Mouse (Mus musculus) heart, adult 18-20 months (tissue): Measurements from ENCODE around the gene Itsn1. TPM values are rescaled to one million over a fixed set of nuclear protein-coding genes. Genes with fewer than 3 reads are reported as not detected.

Experiments
- DNase-seq, 2 experiments: peaks; one replicate each; pipeline ENCODE4 v3.0.0; 2021 to 2022; ENCODE audit warnings: mixed read lengths in 1 of 2
- long read RNA-seq, 2 experiments: library from polyadenylated mRNA; stranded (forward); transcript quantifications; one replicate each; pipeline ENCODE4 v2.0.0; 2021
- total RNA-seq, 2 experiments: library from RNA; stranded (reverse); gene quantifications; 2 replicates each; pipeline ENCODE4 v1.2.3; 2021

Gene Itsn1
- 10 to 100 TPM; 50.2 to 53.6 TPM for total RNA-seq
- long read RNA-seq, experiment 1, full-length matches to known transcripts, result 9 of 26 reads
- long read RNA-seq, experiment 1, partial matches to known transcripts, result 8 of 26 reads
- long read RNA-seq, experiment 1, other reads (novel, unspliced or antisense), result 9 of 26 reads
- long read RNA-seq, experiment 2, full-length matches to known transcripts, result 5 of 12 reads
- long read RNA-seq, experiment 2, partial matches to known transcripts, result 2 of 12 reads
- long read RNA-seq, experiment 2, other reads (novel, unspliced or antisense), result 5 of 12 reads

GRCm38 (mm10) chr16:91729066-91729482 lies at the start of gene Itsn1:
Gene Itsn1, plus strand, starts transcription at chr16:91729281.
- DNase-seq, result peak; percentile 98 to 99

GRCm38 (mm10) chr16:91680656-91681055 lies 48.4 kb upstream of the Itsn1 start:
- no peak for DNase-seq

DNA sequence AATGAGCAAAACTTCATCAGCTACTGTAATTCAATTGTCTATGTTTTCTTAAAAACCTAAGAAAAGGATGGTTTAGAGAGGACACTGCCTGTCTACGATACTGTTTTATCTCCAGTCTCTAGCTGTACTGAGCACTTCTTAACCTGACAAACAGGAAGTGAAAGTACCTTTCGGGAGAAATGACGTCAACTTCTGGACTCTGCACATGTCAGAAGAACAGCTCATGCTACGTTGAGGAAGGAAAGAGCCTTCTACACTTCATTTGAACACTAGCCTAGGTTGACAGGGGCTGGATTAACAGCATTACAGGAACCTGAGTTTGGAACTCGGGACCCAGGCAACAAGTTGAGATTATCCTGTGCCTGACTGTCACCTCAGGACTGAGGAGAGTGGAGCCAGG lies 43.6 kb upstream of the Itsn1 start:
- peak in 1 of 2 experiments; percentile 31 for DNase-seq

DNA sequence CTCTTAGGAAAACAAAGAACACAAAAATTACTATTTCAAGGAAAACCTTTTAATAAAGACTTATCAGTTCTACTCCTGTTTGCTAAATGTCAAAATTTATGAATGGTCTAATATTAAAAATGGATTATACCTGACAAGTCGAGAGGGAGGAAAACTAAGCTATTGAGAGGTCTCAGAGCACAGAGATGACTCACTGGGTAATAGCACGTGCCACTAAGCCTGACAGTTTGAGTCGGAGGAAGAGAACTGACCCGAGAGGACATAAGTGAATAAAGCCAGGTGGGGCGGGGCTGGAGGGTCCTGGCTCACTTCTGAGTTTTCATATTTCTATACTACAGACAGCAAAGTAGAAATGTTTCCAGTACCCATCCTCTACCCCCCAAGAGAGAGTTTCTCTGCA lies 42.7 kb upstream of the Itsn1 start:
- no peak for DNase-seq

DNA sequence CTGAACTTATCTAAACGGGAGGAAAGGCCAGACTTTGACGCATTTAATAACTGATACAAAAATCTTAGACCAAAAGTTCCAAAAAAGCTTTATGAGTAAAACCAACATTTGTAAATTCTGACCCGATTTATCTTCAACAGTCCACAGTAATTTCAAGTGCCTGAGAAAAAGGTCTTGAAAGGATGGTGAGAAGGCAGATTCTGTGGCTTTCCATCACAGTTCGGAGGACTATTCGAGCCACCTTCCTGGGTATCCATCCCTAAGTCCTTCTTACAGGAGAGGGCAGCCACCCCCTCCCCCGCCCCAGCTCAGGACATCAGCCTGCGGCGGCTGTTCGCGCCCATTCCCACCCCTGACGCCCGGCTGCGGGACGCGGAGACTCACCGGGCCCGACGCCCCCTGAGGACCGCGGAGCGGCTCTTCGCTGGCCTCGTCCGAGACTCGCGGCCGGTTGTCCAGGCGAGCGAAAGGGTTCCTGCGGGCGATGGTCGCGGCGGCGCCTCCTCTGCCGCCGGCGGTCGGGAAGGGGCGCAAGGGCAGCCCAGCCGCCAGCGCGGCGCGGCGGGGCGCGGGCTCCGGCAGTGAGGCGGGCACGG lies 41.0 kb upstream of the Itsn1 start:
- no peak for DNase-seq

GRCm38 (mm10) chr16:91688619-91689334 lies 40.3 kb upstream of the Itsn1 start, which contains the start of gene Donson:
Gene Donson, minus strand, starts transcription at chr16:91688770.
- peak; percentile 94 to 96 for DNase-seq

DNA sequence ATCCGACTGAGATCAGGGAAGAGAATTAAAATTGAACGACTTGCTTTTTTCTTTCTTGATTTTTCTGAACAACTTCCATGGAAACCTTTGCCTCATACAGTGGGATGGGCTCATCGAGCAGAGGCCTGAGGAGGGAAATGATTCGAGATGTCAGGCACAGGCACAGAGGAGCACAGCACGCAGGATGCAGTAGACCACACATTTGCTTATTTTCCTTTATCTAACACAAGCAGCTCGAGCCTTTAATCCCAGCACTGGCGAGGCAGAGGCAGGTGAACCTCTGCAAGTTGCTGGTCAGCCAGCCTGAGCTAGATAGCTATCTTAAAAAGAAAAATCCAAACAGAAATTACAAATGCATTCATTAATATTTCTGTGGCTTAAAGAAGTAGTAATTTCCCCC lies 39.3 kb upstream of the Itsn1 start:
- DNase-seq, result no peak

DNA sequence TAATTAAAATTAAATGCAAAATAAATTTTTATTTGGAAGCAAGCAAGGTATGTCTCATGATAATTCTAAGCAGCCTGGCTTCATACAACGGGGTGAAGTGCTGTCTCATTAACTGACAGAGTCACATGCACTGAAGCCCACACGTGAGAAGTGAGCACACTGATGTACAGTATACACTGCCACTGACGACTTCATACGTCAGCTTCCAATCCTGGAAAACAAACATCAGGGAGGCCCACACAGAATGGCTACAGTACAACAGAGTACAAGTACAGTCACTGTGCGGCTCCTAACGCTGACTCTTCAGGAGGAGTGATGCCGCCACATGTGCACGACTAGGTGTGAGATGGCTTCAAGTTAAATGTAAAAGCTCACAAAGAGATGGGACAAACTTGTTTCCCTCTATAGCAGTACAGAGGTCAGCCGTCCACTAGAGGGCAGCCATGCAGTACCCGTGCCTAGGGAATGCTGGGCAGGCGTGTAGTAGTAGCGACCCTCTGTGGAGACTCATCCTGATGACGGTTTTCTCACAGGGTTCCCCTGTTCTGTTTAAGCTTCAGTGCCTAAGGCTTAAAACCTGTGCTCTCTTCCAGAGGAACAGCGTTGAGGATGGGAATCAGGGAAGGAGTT lies 34.5 kb upstream of the Itsn1 start:
- peak; percentile 71 to 88 for DNase-seq

DNA sequence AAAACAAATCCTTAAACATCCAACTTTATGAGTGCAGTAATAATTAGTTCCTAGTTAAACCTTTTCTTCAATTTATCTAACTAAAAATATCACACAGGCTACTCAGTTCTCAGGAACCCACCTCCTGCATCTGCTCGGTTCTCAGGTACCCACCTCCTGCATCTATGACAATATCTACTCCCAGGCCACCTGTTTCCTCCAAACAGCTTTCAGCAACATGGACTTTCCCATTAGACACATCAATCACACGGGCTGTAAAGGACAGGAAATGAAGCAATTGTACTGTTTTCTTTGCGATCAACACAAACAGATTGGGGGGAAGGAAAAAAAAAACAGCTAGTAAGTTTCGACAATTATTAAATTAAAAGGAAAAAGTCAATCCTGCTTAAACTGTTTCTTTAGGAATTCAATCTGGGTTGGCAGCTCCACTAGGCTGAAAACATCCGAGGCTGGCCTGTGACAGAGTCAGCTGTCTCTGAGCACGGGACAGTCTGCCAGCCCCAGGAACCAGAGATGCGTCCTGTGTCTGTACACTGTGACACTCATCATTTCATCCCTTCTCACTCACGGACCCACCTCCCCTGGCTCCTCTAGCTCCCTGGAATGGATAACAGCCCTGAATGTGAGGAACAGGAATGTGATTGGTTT lies 33.8 kb upstream of the Itsn1 start:
- no peak for DNase-seq

- DNase-seq, result no peak
These were observed 30.1 kb upstream of the Itsn1 start for GRCm38 (mm10) chr16:91698995-91699394.

DNA sequence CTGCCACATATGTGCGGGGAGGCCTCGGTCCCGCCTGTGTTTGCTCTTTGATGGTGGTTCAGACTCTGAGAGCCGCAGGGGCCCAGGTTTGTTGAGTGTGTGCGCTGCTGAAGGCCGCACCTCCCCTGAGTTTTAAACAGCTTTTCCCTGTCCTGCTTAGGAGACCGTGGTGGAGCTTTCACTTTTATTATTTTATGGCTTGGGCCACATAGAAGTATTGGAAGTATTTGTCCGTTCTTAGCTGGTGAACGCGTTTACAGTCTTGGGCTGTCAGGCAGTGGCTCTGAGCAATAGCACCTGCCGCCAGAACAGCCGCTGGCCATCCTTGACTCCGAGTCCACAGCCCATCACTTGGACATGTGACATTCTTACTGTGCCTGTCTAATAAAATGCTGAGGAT lies 27.2 kb upstream of the Itsn1 start:
- DNase-seq, result no peak

- no peak for DNase-seq
These were observed 26.3 kb upstream of the Itsn1 start for GRCm38 (mm10) chr16:91702771-91703188.

- DNase-seq, result no peak
These were observed 24.3 kb upstream of the Itsn1 start for GRCm38 (mm10) chr16:91704603-91705340.

GRCm38 (mm10) chr16:91710241-91710640 lies 18.8 kb upstream of the Itsn1 start:
- DNase-seq, result no peak

DNA sequence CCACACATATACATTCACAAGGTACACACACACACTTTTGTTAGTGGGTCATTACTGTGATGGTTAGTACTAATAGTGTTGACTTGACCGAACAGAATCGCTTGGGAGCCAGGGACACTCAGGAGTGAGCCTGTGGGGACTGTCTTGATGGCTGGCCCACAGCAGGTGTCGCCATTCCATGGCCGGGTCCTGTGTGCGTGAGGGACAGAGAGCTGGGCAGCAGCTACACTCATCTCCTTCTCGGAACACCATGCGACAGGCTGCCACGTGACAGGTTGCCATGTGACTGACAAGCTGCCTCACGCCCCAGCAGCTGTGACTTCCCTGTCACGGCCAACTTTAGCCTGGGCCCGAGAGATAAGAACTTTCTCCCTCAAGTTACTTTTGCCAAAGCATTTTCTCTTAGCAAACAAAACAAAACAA lies 12.1 kb upstream of the Itsn1 start:
- DNase-seq, result peak; percentile 76 to 79

DNA sequence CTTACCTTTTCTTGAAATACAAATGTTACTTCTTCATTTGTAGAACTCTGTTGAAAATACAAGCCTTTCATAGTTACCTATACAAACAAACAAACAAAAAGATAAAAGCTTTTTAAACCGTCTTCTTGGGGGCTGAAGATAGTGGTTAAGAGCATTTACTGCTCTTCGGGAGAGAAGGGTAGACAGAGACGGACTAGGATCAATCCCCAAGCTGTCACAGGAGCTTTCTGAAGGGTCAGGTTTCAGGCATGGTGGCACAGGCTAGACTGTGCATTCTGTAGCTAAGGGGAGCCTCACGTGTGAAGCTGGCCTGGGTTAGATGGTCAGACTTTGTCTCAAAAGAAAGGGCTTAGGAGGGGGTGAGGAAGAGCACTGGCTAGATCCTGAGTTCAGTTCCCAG lies 11.7 kb upstream of the Itsn1 start:
- no peak for DNase-seq

GRCm38 (mm10) chr16:91724247-91724646 lies 4.8 kb upstream of the Itsn1 start:
- DNase-seq, result peak; percentile 66 to 80

DNA sequence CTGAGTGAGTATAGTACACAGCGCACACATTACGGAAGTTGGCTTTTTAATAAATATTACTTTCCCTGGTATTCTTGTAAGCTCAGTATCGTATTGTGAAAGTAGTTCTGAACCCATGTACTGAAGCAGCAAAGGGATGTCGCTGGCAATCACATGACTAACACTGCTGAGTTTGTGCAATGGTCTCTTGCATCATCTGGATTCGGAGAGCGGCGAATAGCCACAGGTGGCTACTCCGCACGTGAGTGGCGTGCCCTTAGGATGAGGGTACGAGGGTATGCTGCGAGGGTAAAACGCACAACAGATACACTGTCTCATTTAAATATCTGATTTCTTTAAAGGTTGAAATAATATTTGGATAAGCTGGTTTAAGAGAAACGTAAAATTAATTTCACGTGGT lies 1.6 kb upstream of the Itsn1 start:
- no peak for DNase-seq

DNA sequence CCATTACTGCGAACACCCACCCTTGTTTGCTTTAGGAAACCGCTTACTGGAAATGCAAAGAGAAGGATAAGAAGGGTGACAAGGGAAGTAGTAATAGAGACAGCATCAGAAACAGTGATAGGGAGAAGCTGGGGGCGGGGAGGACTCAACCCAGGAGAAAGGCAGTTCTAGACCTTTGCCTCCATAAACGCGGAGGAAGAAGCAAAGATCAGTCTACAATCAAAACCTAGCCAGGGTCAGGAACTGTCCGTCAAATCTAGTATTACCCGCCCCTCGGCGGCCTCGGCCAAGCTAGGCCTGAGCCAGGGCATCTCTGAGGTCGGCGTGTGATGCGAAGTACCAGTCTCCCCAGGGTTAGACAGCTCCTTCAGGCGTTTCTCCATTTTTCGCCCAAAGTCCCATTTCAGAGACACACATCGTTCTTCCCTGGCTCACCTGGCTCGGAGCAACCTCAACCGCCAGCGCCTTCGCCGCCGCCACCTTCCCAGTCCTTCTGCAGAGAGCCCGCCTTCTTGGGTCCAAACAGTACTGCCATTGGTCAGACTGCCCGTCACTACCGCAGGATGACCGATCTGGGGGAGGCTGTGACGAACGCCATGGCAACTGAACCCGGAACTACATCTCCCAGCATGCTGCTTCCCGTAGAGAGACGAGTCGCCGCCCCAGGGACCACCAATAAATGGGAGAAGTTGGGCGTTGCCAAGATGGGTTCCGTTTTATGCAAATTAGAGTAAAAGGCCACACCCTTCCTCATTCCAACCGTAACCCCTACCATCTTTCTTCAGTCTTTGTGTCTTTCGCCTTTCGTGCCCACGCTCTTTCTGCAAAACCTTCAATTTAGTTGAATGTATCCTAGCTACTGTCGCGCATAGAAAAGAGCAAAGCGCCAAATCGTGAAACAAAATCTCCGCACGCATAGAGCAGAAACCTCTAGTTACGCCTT lies 687 bp upstream of the Itsn1 start, which contains the start of gene Cryzl1:
Cryzl1 (minus strand) TSS at position 853 of the 943 bp plus-strand sequence.
- peak; percentile 99 to 100 for DNase-seq

DNA sequence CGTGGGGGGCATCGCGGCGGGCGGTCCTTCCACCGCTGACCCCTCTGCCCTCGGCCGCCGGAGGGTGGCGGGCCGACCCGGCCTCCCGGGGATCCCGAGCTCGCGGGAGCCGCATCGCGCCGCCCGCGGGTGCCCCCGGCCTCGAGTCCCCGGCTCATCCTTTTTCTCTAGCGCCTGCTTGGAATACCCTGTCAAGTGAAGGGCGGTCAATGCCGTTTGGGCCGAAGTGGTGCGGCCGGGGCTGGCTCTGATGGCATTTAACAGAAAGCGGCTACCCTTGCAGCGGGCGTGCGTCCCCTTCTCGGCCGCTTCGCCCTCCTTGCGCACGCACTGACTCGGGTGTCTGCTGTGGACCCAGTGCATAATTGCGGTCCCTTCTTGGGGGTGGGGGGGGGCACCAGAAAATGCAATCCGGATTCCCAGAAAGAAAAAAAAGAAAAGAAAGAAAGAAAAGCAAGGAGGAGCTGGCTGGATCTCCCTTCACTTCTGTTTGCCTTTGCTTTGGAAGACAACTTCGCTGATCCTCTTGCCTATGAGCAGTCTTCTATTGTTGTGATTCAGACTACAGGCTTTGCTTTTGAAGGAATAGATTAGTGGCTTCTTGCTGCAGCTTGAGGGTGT lies 850 bp downstream of the Itsn1 start:
- DNase-seq, result peak in 1 of 2 experiments; percentile 58
